Mouse (Mus musculus): ENCODE results near the gene Tmem30b.

GRCm38 (mm10) chr12:73564176-73564575 lies 18.0 kb upstream of the Tmem30b start:
- TF ChIP-seq CTCF (IDR thresholded peaks at IDR 0.05; ENCODE audit: insufficient read depth, low read depth, low read length) (no peak), POLR2A (IDR thresholded peaks at IDR 0.05; ENCODE audit: insufficient read depth, low read depth, low read length) (no peak)
